Mouse (Mus musculus): Measurements from ENCODE around the gene Tat.

DNA sequence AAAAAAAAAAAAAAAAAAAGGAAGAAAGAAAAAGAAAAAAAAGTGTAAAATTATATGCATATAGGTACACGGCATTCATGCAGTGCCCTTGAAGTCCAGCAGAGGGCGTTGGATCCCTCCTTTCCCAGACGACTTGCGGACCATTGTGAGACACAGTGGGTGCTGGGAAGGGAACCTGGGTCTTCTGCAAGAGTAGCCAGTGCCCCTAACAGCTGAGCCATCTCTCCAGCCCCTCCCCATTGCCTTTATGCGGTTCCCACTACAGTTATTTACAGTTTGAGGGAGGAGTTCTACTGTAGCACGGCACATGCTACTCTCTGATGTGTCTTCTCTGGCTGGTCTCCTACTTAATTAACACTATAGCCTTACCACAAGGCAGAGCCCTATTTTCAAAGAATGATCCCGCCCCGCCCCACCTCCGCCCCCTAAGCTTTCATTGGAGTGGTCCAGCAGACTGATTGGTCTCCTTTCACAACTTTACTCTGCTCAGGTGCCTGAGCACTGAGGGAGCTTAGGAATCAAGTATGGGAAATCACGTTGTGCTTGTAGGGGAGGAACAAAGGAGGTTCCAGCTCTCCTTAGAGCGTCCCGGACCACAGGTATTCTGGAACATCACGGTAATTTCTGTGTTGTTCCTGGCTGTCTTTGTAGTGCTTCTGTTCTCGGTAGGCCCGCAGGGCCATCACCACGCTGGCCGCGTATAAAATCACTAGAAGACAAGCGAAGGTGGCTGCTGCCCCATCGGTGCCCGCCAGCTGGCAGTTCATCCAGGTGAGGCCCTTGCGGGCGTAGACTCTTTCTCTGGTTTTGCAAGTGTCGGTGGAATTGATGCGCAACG, 42.6 kb upstream of the Tat start:
- TF ChIP-seq CTCF (conservative IDR thresholded peaks at IDR 0.05; ENCODE audit: insufficient read depth, insufficient read length, low read depth, low read length) (peak; percentile 60), POLR2A (IDR thresholded peaks at IDR 0.05; ENCODE audit: low read depth, low read length) (no peak)

Measured in kidney, adult 2 months (tissue).